In genomic region chr12:105584851-105585250, GRCm38 (mm10) we compare ENCODE assay signal across 9 mouse cellular contexts. TPM values are rescaled to one million over a fixed set of nuclear protein-coding genes. Genes with fewer than 3 reads are reported as not detected.
A peak's percentile ranks its signal among the peaks of the same experiment; 100 is the strongest.
DNase-seq lines count a peak whose midpoint lies in the region; ATAC-seq and TF ChIP-seq lines count a peak whose summit lies in the region.
"Had no signal": no experiment of that assay in that cellular context is flagged by ENCODE, and none has a peak within 500 bp of the region (broad histone marks: within the 10 kb centered on the region; RNA-seq: fewer than 3 reads in every experiment).

No protein-coding gene starts in this region.

- ATAC-seq in forebrain, postnatal 0 days, result peak; percentile 69
- ATAC-seq in lung, postnatal 0 days, result peak; percentile 77

- H3K9me3 ChIP-seq in forebrain, postnatal 0 days (ENCODE audit: low read length), result no peaks in the 10 kb centered on the region
- H3K9me3 ChIP-seq in hindbrain, embryonic 10.5 days, result no peaks in the 10 kb centered on the region
- H3K9me3 ChIP-seq in lung, postnatal 0 days (ENCODE audit: low read length), result no peaks in the 10 kb centered on the region

- no peak overlapping the region for H3K4me2 ChIP-seq in forebrain, postnatal 0 days (ENCODE audit: low read depth)
- no peak overlapping the region for H3K4me2 ChIP-seq in lung, postnatal 0 days (replicated peaks; ENCODE audit: low read depth, low read length)

- WGBS in forebrain, postnatal 0 days, result 26% methylated on average over 12 of the region's 12 CpGs
- 19% methylated on average over 12 of the region's 12 CpGs for WGBS in hindbrain, embryonic 10.5 days
- 15% methylated on average over 12 of the region's 12 CpGs for WGBS in lung, postnatal 0 days

- no peaks in the 10 kb centered on the region for H3K27me3 ChIP-seq in forebrain, postnatal 0 days (ENCODE audit: insufficient read depth, low read length)
- H3K27me3 ChIP-seq in hindbrain, embryonic 10.5 days (ENCODE audit: insufficient read depth, poor library complexity, severe bottlenecking), result peaks cover 1% of the 10 kb centered on the region; the same call in 1 of the 2 replicates
- H3K27me3 ChIP-seq in lung, postnatal 0 days (replicated peaks; ENCODE audit: insufficient read depth, low read length), result no peaks in the 10 kb centered on the region

- peak; percentile 47 for DNase-seq in MEL-GATA-1-ER (ENCODE audit: extremely low read depth, low read depth)
- DNase-seq in c-Kit-positive CD71-positive TER-119-positive erythroid progenitor cells, embryonic 14.5 days (ENCODE audit: low spot score), result peak; percentile 53
- DNase-seq in forebrain, postnatal 0 days, result peak; percentile 74
- DNase-seq in hindbrain, embryonic 10.5 days (ENCODE audit: low spot score), result peak; percentile 81
- DNase-seq in layer of hippocampus, adult 9-11 months, result peak; percentile 58
- peak; percentile 93 for DNase-seq in lung, postnatal 0 days (ENCODE audit: low spot score)
- DNase-seq in retina, postnatal 1 day, result peak; percentile 85
- DNase-seq in urinary bladder, postnatal 36 days (ENCODE audit: low spot score in 2 of 2), result peak; percentile 49 to 71

- no peak overlapping the region for H3K9ac ChIP-seq in forebrain, postnatal 0 days
- no peak overlapping the region for H3K9ac ChIP-seq in lung, postnatal 0 days (replicated peaks; ENCODE audit: low read depth)

- H3K36me3 ChIP-seq in forebrain, postnatal 0 days (ENCODE audit: insufficient read depth), result no peaks in the 10 kb centered on the region
- no peaks in the 10 kb centered on the region for H3K36me3 ChIP-seq in hindbrain, embryonic 10.5 days
- H3K36me3 ChIP-seq in lung, postnatal 0 days (ENCODE audit: insufficient read depth, low read length), result no peaks in the 10 kb centered on the region; the same call in 1 of the 2 replicates

- no peaks in the 10 kb centered on the region for H3K4me1 ChIP-seq in forebrain, postnatal 0 days (ENCODE audit: insufficient read depth)
- H3K4me1 ChIP-seq in hindbrain, embryonic 10.5 days (replicated peaks), result peaks cover 27% of the 10 kb centered on the region
- H3K4me1 ChIP-seq in lung, postnatal 0 days (ENCODE audit: insufficient read depth, low read depth, low read length), result peaks cover 9% of the 10 kb centered on the region; the same call in 1 of the 2 replicates

- no peak for TF ChIP-seq EP300 in lung, postnatal 0 days (IDR thresholded peaks at IDR 0.05)

- TF ChIP-seq CTCF in forebrain, postnatal 0 days (IDR thresholded peaks at IDR 0.05; ENCODE audit: low read depth), result peak; percentile 91
- peak; percentile 99 for TF ChIP-seq CTCF in lung, postnatal 0 days (IDR thresholded peaks at IDR 0.05)

- H3K4me3 ChIP-seq in forebrain, postnatal 0 days (ENCODE audit: low read depth, low read length), result no peak overlapping the region
- no peak overlapping the region for H3K4me3 ChIP-seq in hindbrain, embryonic 10.5 days
- no peak overlapping the region for H3K4me3 ChIP-seq in lung, postnatal 0 days (ENCODE audit: low read depth, low read length)

- H3K27ac ChIP-seq in forebrain, postnatal 0 days (ENCODE audit: low read depth, low read length), result no peak overlapping the region
- H3K27ac ChIP-seq in hindbrain, embryonic 10.5 days, result peak overlapping the region; percentile 30; the same call in 1 of the 2 replicates
- H3K27ac ChIP-seq in lung, postnatal 0 days (ENCODE audit: low read length), result 0 out of 2 replicates have a peak overlapping the region, but pooled peaks have one; percentile 20

RNA-seq across cellular contexts. Expression of gene Bdkrb1, which starts 18.0 kb away (rescaled TPM):
- total RNA-seq in forebrain, postnatal 0 days (2014; rRNA removed), result not detected in 2 replicates
- 0.10 and 0.11 TPM in 2 replicates for polyA plus RNA-seq in forebrain, postnatal 0 days (2015; fragmentation: Nextera tagmentation; extraction: Ambion mirVana)
- 0.12 TPM in 2 replicates for polyA plus RNA-seq in hindbrain, embryonic 10.5 days (2016; fragmentation: Nextera tagmentation; extraction: Ambion mirVana)
- polyA plus RNA-seq in lung, postnatal 0 days (2015; fragmentation: Nextera tagmentation; extraction: Ambion mirVana), result 0.26 and 0.37 TPM in 2 replicates
- total RNA-seq: left cerebral cortex, adult 8-10 months had no signal

RNA-seq across cellular contexts. Expression of gene Bdkrb2, which starts 21.8 kb away (rescaled TPM):
- 0.92 and 1.7 TPM in 2 replicates for total RNA-seq in forebrain, postnatal 0 days (2014; rRNA removed)
- polyA plus RNA-seq in forebrain, postnatal 0 days (2015; fragmentation: Nextera tagmentation; extraction: Ambion mirVana), result 0.29 and 0.53 TPM in 2 replicates
- 0.61 and 0.64 TPM in 2 replicates for polyA plus RNA-seq in hindbrain, embryonic 10.5 days (2016; fragmentation: Nextera tagmentation; extraction: Ambion mirVana)
- 2.1 and 2.5 TPM in 2 replicates for polyA plus RNA-seq in lung, postnatal 0 days (2015; fragmentation: Nextera tagmentation; extraction: Ambion mirVana)
